Mouse (Mus musculus): ENCODE data around the gene Zfp148. TPM values are rescaled to one million over a fixed set of nuclear protein-coding genes. Genes with fewer than 3 reads are reported as not detected.

Zfp148 gene
- total and polyA plus RNA-seq, 3 experiments: 15.6 to 22.2 (median 19.2) TPM

- peak; percentile 25 to 49 (median 41) for TF ChIP-seq CTCF (IDR thresholded peaks at IDR 0.05 in 2 of 3, conservative IDR thresholded peaks at IDR 0.05 in 1 of 3; ENCODE audit: control insufficient read depth in 1 of 3, insufficient read depth in 1 of 3, low read depth in 2 of 3, low read length in 3 of 3, poor library complexity in 1 of 3, severe bottlenecking in 1 of 3)
Observed at GRCm38 (mm10) chr16:33481148-33481547, 100.5 kb downstream of the Zfp148 start (continued).

GRCm38 (mm10) chr16:33482309-33482708, 101.7 kb downstream of the Zfp148 start:
- TF ChIP-seq USF2 (IDR thresholded peaks at IDR 0.05; ENCODE audit: borderline replicate concordance in 1 of 2, insufficient read depth in 1 of 2, low read depth in 1 of 2, low read length in 2 of 2) (no peak), MAFK (IDR thresholded peaks at IDR 0.05; ENCODE audit: borderline replicate concordance, low read depth, low read length) (no peak), POLR2AphosphoS5 (IDR thresholded peaks at IDR 0.05; ENCODE audit: borderline replicate concordance, low read depth, low read length) (no peak), MXI1 (IDR thresholded peaks at IDR 0.05; ENCODE audit: low read depth, low read length) (no peak), SIN3A (IDR thresholded peaks at IDR 0.05; ENCODE audit: low read length) (no peak), MAZ (IDR thresholded peaks at IDR 0.05; ENCODE audit: low read depth, low read length) (no peak)

GRCm38 (mm10) chr16:33487709-33488108, 107.1 kb downstream of the Zfp148 start:
- Histone ChIP-seq H3K4me1 (ENCODE audit: control insufficient read depth in 1 of 2, insufficient read depth in 2 of 2, low read length in 2 of 2) (no peaks in the 10 kb centered on the region), H3K4me3 (ENCODE audit: control insufficient read depth in 1 of 2, insufficient read depth in 1 of 2, low read depth in 2 of 2, low read length in 2 of 2) (no peak overlapping the region), H3K36me3 (ENCODE audit: control insufficient read depth in 1 of 2, insufficient read depth in 2 of 2, low read length in 2 of 2) (peaks cover 0 to 9% of the 10 kb centered on the region in 2 experiments; a peak in 2 of 4 replicates), H3K79me2 (ENCODE audit: control insufficient read depth, insufficient read depth, low read length, poor library complexity) (no peaks in the 10 kb centered on the region), H3K27me3 (ENCODE audit: control insufficient read depth in 1 of 2, insufficient read depth in 2 of 2, low read length in 2 of 2) (no peaks in the 10 kb centered on the region), H3K9ac (ENCODE audit: control insufficient read depth, low read depth, low read length, poor library complexity, severe bottlenecking) (no peak overlapping the region), H3K27ac (ENCODE audit: control insufficient read depth, low read depth, low read length) (no peak overlapping the region), H3K9me3 (replicated peaks; ENCODE audit: insufficient read depth, low read length) (no peaks in the 10 kb centered on the region)
- no peak for TF ChIP-seq USF1 (IDR thresholded peaks at IDR 0.05; ENCODE audit: low read depth, low read length)
- no peak for TF ChIP-seq MYB (IDR thresholded peaks at IDR 0.05; ENCODE audit: low read depth, low read length)
- TF ChIP-seq TBP (IDR thresholded peaks at IDR 0.05; ENCODE audit: low read depth, low read length): no peak
- TF ChIP-seq MXI1 (IDR thresholded peaks at IDR 0.05; ENCODE audit: low read depth, low read length): no peak
- no peak for TF ChIP-seq BHLHE40 (IDR thresholded peaks at IDR 0.05; ENCODE audit: borderline replicate concordance, low read depth, low read length)
- TF ChIP-seq MYC (IDR thresholded peaks at IDR 0.05; ENCODE audit: low read depth, low read length): no peak
- TF ChIP-seq NRF1 (IDR thresholded peaks at IDR 0.05; ENCODE audit: insufficient read depth, low read depth, low read length, poor library complexity, severe bottlenecking): no peak
- TF ChIP-seq ZMIZ1 (IDR thresholded peaks at IDR 0.05; ENCODE audit: low read depth, low read length): no peak
- TF ChIP-seq MAZ (IDR thresholded peaks at IDR 0.05; ENCODE audit: low read depth, low read length): no peak
- DNase-seq (ENCODE audit: low read depth, low spot score): no peak

More at GRCm38 (mm10) chr16:33482309-33482708, 101.7 kb downstream of the Zfp148 start:
- H3K9me3 ChIP-seq (replicated peaks; ENCODE audit: insufficient read depth, low read length): no peaks in the 10 kb centered on the region
- no peak overlapping the region for H3K9ac ChIP-seq (ENCODE audit: control insufficient read depth, low read depth, low read length, poor library complexity, severe bottlenecking)
- no peak for DNase-seq (ENCODE audit: low read depth, low spot score)
- H3K36me3 ChIP-seq (ENCODE audit: control insufficient read depth in 1 of 2, insufficient read depth in 2 of 2, low read length in 2 of 2): peaks cover 0 to 7% of the 10 kb centered on the region in 2 experiments; a peak in 2 of 4 replicates
- no peak overlapping the region for H3K27ac ChIP-seq (ENCODE audit: control insufficient read depth, low read depth, low read length)
- no peaks in the 10 kb centered on the region for H3K79me2 ChIP-seq (ENCODE audit: control insufficient read depth, insufficient read depth, low read length, poor library complexity)
- H3K4me1 ChIP-seq (ENCODE audit: control insufficient read depth in 1 of 2, insufficient read depth in 2 of 2, low read length in 2 of 2): no peaks in the 10 kb centered on the region
- no peak overlapping the region for H3K4me3 ChIP-seq (ENCODE audit: control insufficient read depth in 1 of 2, insufficient read depth in 1 of 2, low read depth in 2 of 2, low read length in 2 of 2)
- H3K27me3 ChIP-seq (ENCODE audit: control insufficient read depth in 1 of 2, insufficient read depth in 2 of 2, low read length in 2 of 2): no peaks in the 10 kb centered on the region

All from MEL (cell line).